Mouse (Mus musculus) spleen, adult 2 months (tissue): ENCODE measurements around the gene Mrpl2.

Experiments used
- CTCF ChIP-seq: fragments of 200-500 bp; IDR thresholded peaks from 2 replicates; pipeline ENCODE4 v1.5.1; 2011; ENCODE audit warnings: mild to moderate bottlenecking, inconsistent platforms; ENCODE audit not compliant: insufficient read depth, insufficient read length, insufficient replicate concordance; ENCODE audit errors: extremely low read depth
- POLR2A ChIP-seq: fragments of 200-500 bp; IDR thresholded peaks from 2 replicates; pipeline ENCODE4 v1.6.1; 2011; ENCODE audit warnings: low read depth, low read length, inconsistent platforms

GRCm38 (mm10) chr17:46598963-46599362, 47.1 kb upstream of the Mrpl2 start:
- no peak for TF ChIP-seq CTCF
- no peak for TF ChIP-seq POLR2A
